Mouse (Mus musculus) brain, embryonic 14.5 days (tissue): ENCODE measurements around the gene Pah.

ENCODE experiments used
- CTCF ChIP-seq: fragments of 200-500 bp; IDR thresholded peaks from 2 replicates; pipeline ENCODE4 v1.5.1; 2012; ENCODE audit warnings: inconsistent platforms, mild to moderate bottlenecking, moderate library complexity, borderline replicate concordance; ENCODE audit not compliant: insufficient read depth, insufficient read length; ENCODE audit errors: extremely low read depth
- POLR2A ChIP-seq: fragments of 200-500 bp; IDR thresholded peaks from 2 replicates; pipeline ENCODE4 v1.6.1; 2012; ENCODE audit warnings: mild to moderate bottlenecking, inconsistent platforms, borderline replicate concordance; ENCODE audit not compliant: poor library complexity, insufficient read depth, insufficient read length, severe bottlenecking; ENCODE audit errors: extremely low read depth

GRCm38 (mm10) chr10:87492332-87492660 lies 29.3 kb upstream of the Pah start:
- TF ChIP-seq POLR2A (no peak), CTCF (no peak)
